Mouse (Mus musculus) thymus, postnatal 14 days (tissue): ENCODE results near the gene Olfr1106.

Source experiments
- DNase-seq: peaks from one replicate; pipeline ENCODE4 v3.0.0; 2021

Olfr1106 gene

GRCm38 (mm10) chr2:87052173-87052572, at the start of gene Olfr1106:
Gene Olfr1106 (minus strand): TSS chr2:87052273.
- no peak for DNase-seq

- DNase-seq, result no peak
Measured at GRCm38 (mm10) chr2:87095908-87096307, 43.8 kb upstream of the Olfr1106 start, which contains the start of gene Olfr1109. Gene Olfr1109 (minus strand): TSS chr2:87096008.

GRCm38 (mm10) chr2:87075717-87076116, 23.6 kb upstream of the Olfr1106 start, which contains the start of gene Olfr1107:
Gene Olfr1107 (minus strand): TSS chr2:87075817.
- no peak for DNase-seq

GRCm38 (mm10) chr2:87036431-87036830, 15.6 kb downstream of the Olfr1106 start, which contains the start of gene Olfr1105:
Gene Olfr1105 (minus strand): TSS chr2:87036531.
- no peak for DNase-seq

- DNase-seq, result no peak
Measured at GRCm38 (mm10) chr2:87026980-87027379, 25.1 kb downstream of the Olfr1106 start, which contains the start of gene Olfr1104. Gene Olfr1104 (minus strand): TSS chr2:87027080.

- DNase-seq, result no peak
Measured at GRCm38 (mm10) chr2:86998098-86998497, 54.0 kb downstream of the Olfr1106 start, which contains the start of gene Olfr1102. Gene Olfr1102 (plus strand): TSS chr2:86998398.
